Mouse (Mus musculus) testis, adult 2 months (tissue): ENCODE data around the gene Eaf2.

Experiments used
- CTCF ChIP-seq: fragments of 200-500 bp; IDR thresholded peaks from 2 replicates; pipeline ENCODE4 v1.5.1; 2012; ENCODE audit warnings: low read depth, mild to moderate bottlenecking, inconsistent platforms, low read length, moderate library complexity; ENCODE audit not compliant: control insufficient read depth, insufficient read depth, insufficient replicate concordance
- POLR2A ChIP-seq: fragments of 200-500 bp; IDR thresholded peaks from 2 replicates; pipeline ENCODE4 v1.6.1; 2012; ENCODE audit warnings: low read depth, mild to moderate bottlenecking, inconsistent platforms, low read length, moderate library complexity; ENCODE audit not compliant: control insufficient read depth

- TF ChIP-seq CTCF (no peak), POLR2A (no peak)
These were observed 37.5 kb upstream of the Eaf2 start for GRCm38 (mm10) chr16:36912311-36912710.
